Mouse (Mus musculus): ENCODE measurements around the gene Vmn2r84. TPM values are rescaled to one million over a fixed set of nuclear protein-coding genes. Genes with fewer than 3 reads are reported as not detected.

Vmn2r84 gene
- total and polyA plus RNA-seq, 3 experiments, result 0.26 TPM; not detected in 2

GRCm38 (mm10) chr10:130371644-130372043 is 22.5 kb downstream of the Vmn2r84 start:
- dilution Hi-C loops (cut with MboI; ENCODE audit: extremely low pct_ligation_motif_present, extremely low pct_unique_long_range_greater_than_20kb, low sequenced_read_pairs), result no loop called here
- no peak for DNase-seq (ENCODE audit: extremely low read depth)
- peaks cover 0 to 11% of the 10 kb centered on the region in 2 experiments; a peak in 1 of 4 replicates for H3K4me1 ChIP-seq (ENCODE audit: control insufficient read depth in 1 of 2, insufficient read depth in 2 of 2)
- H3K4me3 ChIP-seq (replicated peaks in 1 of 3; ENCODE audit: low read depth in 2 of 3, low read length in 2 of 3, poor library complexity in 1 of 3), result no peak overlapping the region
- in situ Hi-C loops (cut with MboI; ENCODE audit: low pct_ligation_motif_present, low pct_unique_long_range_greater_than_20kb, low sequenced_read_pairs), result no loop called here
- H3K4me2 ChIP-seq (ENCODE audit: insufficient read depth, low read depth, poor library complexity, severe bottlenecking), result no peak overlapping the region
- no peaks in the 10 kb centered on the region for H3K79me2 ChIP-seq (replicated peaks; ENCODE audit: control insufficient read depth, extremely low read depth, insufficient read depth, poor library complexity, severe bottlenecking)
- no peaks in the 10 kb centered on the region for H3K27me3 ChIP-seq (replicated peaks)
- no peak overlapping the region for H3K27ac ChIP-seq (ENCODE audit: insufficient read depth, low read depth)
- H3K36me3 ChIP-seq (replicated peaks in 1 of 2; ENCODE audit: control insufficient read depth in 1 of 2, insufficient read depth in 1 of 2, low read length in 1 of 2), result peaks cover 0 to 19% of the 10 kb centered on the region in 2 experiments
- H3K9me3 ChIP-seq (replicated peaks; ENCODE audit: low read length), result peaks cover 4% of the 10 kb centered on the region
- no peak overlapping the region for H3K9ac ChIP-seq (ENCODE audit: insufficient read depth, low read depth)
- TF ChIP-seq ZC3H11A (IDR thresholded peaks at IDR 0.05; ENCODE audit: low read depth, low read length) (no peak), MXI1 (IDR thresholded peaks at IDR 0.05; ENCODE audit: low read depth, low read length) (no peak), GABPA (IDR thresholded peaks at IDR 0.05; ENCODE audit: insufficient replicate concordance, low read depth, low read length) (no peak), JUND (conservative IDR thresholded peaks at IDR 0.05; ENCODE audit: low read depth, low read length) (no peak), ETS1 (conservative IDR thresholded peaks at IDR 0.05; ENCODE audit: low read depth, low read length) (no peak), TBP (conservative IDR thresholded peaks at IDR 0.05; ENCODE audit: low read depth, low read length) (no peak)

- H3K9ac ChIP-seq (ENCODE audit: insufficient read depth, low read depth), result no peak overlapping the region
- peaks cover 4% of the 10 kb centered on the region for H3K9me3 ChIP-seq (replicated peaks; ENCODE audit: low read length)
- in situ Hi-C loops (cut with MboI; ENCODE audit: low pct_ligation_motif_present, low pct_unique_long_range_greater_than_20kb, low sequenced_read_pairs), result no loop called here
- H3K27ac ChIP-seq (ENCODE audit: insufficient read depth, low read depth), result no peak overlapping the region
- no peak overlapping the region for H3K4me3 ChIP-seq (replicated peaks in 1 of 3; ENCODE audit: low read depth in 2 of 3, low read length in 2 of 3, poor library complexity in 1 of 3)
- no peak overlapping the region for H3K4me2 ChIP-seq (ENCODE audit: insufficient read depth, low read depth, poor library complexity, severe bottlenecking)
- TF ChIP-seq JUND (conservative IDR thresholded peaks at IDR 0.05; ENCODE audit: low read depth, low read length) (no peak), CHD2 (IDR thresholded peaks at IDR 0.05; ENCODE audit: low read length) (no peak), PAX5 (IDR thresholded peaks at IDR 0.05; ENCODE audit: low read length) (no peak), ZMIZ1 (IDR thresholded peaks at IDR 0.05; ENCODE audit: low read depth, low read length) (no peak), POLR2A (IDR thresholded peaks at IDR 0.05; ENCODE audit: low read depth, low read length) (no peak), POLR2AphosphoS2 (IDR thresholded peaks at IDR 0.05; ENCODE audit: low read depth, low read length) (no peak), TCF12 (IDR thresholded peaks at IDR 0.05; ENCODE audit: low read depth, low read length) (no peak), MYC (IDR thresholded peaks at IDR 0.05; ENCODE audit: low read depth, low read length) (no peak), MXI1 (IDR thresholded peaks at IDR 0.05; ENCODE audit: low read depth, low read length) (no peak), BHLHE40 (IDR thresholded peaks at IDR 0.05; ENCODE audit: low read depth, low read length) (no peak), MAZ (IDR thresholded peaks at IDR 0.05; ENCODE audit: low read depth, low read length) (no peak), MAX (IDR thresholded peaks at IDR 0.05; ENCODE audit: low read length) (no peak), ETS1 (conservative IDR thresholded peaks at IDR 0.05; ENCODE audit: low read depth, low read length) (no peak), EP300 (IDR thresholded peaks at IDR 0.05; ENCODE audit: low read length) (no peak), CHD1 (IDR thresholded peaks at IDR 0.05; ENCODE audit: low read depth, low read length) (no peak), MAFK (IDR thresholded peaks at IDR 0.05; ENCODE audit: insufficient replicate concordance, low read length) (no peak), NRF1 (IDR thresholded peaks at IDR 0.05; ENCODE audit: low read depth, low read length) (no peak), KAT2A (IDR thresholded peaks at IDR 0.05; ENCODE audit: insufficient replicate concordance, low read length) (no peak)
- H3K79me2 ChIP-seq (replicated peaks; ENCODE audit: control insufficient read depth, extremely low read depth, insufficient read depth, poor library complexity, severe bottlenecking), result no peaks in the 10 kb centered on the region
- no peaks in the 10 kb centered on the region for H3K27me3 ChIP-seq (replicated peaks)
- dilution Hi-C loops (cut with MboI; ENCODE audit: extremely low pct_ligation_motif_present, extremely low pct_unique_long_range_greater_than_20kb, low sequenced_read_pairs), result no loop called here
- no peak for DNase-seq (ENCODE audit: extremely low read depth)
- H3K36me3 ChIP-seq (replicated peaks in 1 of 2; ENCODE audit: control insufficient read depth in 1 of 2, insufficient read depth in 1 of 2, low read length in 1 of 2), result peaks cover 0 to 27% of the 10 kb centered on the region in 2 experiments
- peaks cover 0 to 11% of the 10 kb centered on the region in 2 experiments; a peak in 1 of 4 replicates for H3K4me1 ChIP-seq (ENCODE audit: control insufficient read depth in 1 of 2, insufficient read depth in 2 of 2)
These were observed 24.0 kb downstream of the Vmn2r84 start for GRCm38 (mm10) chr10:130370005-130370682.
